Mouse (Mus musculus): ENCODE data around the gene Wdr43. TPM values are rescaled to one million over a fixed set of nuclear protein-coding genes. Genes with fewer than 3 reads are reported as not detected.
"Not testable (repeated sequence)": the region's sequence is repeated elsewhere in the genome, so short reads cannot be mapped to it uniquely, and the experiment has no call there.

Gene Wdr43
- polyA plus RNA-seq (2012; rRNA removed) = 25.4 and 35.6 TPM in 2 replicates

GRCm38 (mm10) chr17:71615638-71616318, at the start of gene Wdr43:
Gene Wdr43, plus strand, starts transcription at chr17:71615895.
- DNase-seq (ENCODE audit: extremely low spot score in 1 of 2, low spot score in 1 of 2) = peak; percentile 95 to 98

GRCm38 (mm10) chr17:71579176-71579705, 36.5 kb upstream of the Wdr43 start:
- DNase-seq (ENCODE audit: extremely low spot score in 1 of 2, low spot score in 1 of 2) = no peak

- DNase-seq (ENCODE audit: extremely low spot score in 1 of 2, low spot score in 1 of 2) = no peak
Observed at GRCm38 (mm10) chr17:71597881-71598658, 17.6 kb upstream of the Wdr43 start.

DNA sequence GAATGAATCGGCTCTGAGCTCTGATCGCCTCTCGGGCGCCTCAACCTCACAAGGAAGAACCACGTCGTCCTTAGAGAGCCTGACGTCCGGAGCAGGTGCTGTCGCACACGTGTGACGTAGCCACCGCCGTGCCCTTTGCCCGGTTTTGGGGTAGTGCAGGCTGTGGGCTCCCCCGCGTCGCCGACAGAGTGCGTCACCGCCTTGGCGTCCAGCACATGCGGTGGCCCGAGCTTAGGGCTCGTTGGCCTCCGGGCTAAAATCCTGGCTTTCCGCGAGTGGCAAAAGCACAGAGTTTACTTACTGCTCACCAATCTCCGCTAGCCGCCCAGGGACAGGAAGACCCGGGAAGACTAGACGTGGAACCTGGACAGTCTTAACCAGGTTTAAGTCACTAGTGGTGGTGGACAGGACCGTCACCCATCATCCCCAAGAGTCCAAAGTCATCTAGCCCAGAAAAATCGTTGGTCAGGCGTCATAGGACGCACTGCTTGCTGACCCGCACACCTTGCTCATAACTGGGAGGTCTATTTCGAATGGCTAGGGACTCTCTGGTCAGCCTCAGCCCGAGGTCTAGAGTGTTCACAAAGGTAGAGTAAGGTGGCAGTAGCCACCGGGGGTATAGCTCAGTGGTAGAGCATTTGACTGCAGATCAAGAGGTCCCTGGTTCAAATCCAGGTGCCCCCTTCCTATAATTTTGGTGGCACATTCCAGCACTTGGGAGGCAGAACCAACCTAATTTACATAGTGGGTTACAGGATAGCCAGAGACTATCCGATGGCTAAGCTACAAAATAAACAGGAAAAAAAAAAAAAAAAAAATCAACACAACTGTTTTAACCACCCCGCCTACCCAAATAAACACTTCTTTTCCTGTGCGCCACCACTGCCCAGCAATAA, 16.8 kb upstream of the Wdr43 start:
- DNase-seq (ENCODE audit: extremely low spot score in 1 of 2, low spot score in 1 of 2) = peak; percentile 91 to 93

DNA sequence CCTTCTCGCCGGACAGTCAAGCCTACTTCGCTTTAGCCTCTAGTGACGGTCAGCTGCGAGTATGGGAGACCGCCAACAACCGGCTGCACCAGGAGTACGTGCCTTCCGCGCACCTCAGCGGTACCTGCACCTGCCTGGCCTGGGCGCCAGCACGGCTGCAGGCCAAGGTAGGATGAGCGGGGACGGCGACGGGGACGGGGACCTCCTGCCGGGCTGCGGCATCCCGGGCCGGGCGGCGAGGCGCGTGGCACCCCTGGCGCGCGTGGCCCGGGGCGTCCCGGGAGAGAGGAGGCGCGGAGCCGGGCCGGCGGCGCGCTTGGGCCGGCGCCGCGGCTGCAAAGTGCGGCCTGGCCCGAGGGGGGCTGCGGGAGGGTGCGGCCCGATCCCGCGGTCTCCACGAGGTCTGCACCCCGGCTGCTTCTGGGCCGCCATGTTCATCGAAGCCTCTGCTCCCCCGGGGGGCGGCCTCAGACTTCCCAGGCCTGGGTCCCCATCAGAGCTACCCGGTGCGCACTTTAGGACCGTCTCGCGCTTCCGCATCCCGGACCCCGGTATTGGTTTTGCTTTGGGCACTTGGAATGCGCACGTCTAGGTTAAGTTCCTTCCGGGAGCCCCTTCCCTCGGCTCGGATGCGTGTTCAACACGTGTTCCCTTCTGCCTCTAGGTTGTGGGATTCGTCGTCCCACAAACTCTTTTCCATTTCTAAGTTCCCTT, 781 bp downstream of the Wdr43 start:
- no peak for DNase-seq (ENCODE audit: extremely low spot score in 1 of 2, low spot score in 1 of 2)

DNA sequence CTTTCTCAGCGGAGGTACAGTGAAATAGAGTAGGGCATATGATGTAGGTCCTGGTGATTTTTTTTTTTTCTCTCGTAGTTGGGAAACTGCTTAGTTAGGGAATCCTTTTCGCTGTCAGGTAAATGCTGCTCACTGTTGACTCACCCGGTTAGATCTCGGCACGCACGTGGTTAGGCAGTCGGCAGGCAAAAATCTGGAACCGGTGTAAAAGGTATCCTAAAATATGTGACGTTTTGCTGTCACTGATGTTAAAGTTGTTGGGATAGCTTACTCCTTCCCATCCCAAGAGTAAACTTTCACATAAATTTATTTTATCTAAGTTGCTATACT, 1.3 kb downstream of the Wdr43 start:
- no peak for DNase-seq (ENCODE audit: extremely low spot score in 1 of 2, low spot score in 1 of 2)

DNA sequence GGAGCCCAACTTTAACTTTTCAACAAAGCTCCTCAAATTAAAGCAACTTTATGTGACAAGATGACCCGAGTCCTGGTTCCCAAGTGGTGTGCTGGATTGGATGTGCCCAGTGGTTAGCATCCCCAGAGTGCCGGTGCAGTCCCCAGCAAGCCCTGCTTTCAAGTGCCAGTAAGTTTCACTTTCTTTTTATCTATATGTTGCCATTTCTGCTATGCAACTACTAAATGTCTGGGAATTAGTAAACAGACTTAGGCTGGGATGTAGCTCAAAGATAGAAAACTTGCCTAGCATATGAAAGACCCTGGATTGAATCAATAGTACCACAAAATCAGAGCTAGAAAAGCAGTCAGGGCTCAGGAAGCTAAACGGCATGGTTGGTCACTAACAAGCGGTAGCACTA, 2.3 kb downstream of the Wdr43 start:
- no peak for DNase-seq (ENCODE audit: extremely low spot score in 1 of 2, low spot score in 1 of 2)

DNA sequence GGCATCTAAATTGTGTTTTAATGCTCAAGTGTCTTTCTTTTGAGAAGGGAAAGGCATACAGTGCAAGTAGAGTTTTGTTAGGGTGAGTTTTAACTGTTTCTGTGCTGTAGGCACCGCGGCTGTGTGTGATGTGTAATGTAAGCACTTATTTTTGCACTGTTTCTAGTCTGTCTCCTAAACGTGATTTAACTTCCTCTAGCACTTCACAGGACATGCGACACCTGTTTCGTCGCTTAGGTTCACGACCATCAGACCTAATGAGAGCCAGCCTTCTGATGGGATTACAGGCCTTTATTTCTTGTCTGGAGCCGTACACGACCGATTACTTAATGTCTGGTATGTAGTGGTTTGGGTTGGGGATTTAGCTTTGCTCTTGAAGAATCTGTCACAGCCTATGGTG, 16.1 kb downstream of the Wdr43 start:
- no peak for DNase-seq (ENCODE audit: extremely low spot score in 1 of 2, low spot score in 1 of 2)

- no peak for DNase-seq (ENCODE audit: extremely low spot score in 1 of 2, low spot score in 1 of 2)
Observed at GRCm38 (mm10) chr17:71633350-71633749, 17.7 kb downstream of the Wdr43 start.

DNA sequence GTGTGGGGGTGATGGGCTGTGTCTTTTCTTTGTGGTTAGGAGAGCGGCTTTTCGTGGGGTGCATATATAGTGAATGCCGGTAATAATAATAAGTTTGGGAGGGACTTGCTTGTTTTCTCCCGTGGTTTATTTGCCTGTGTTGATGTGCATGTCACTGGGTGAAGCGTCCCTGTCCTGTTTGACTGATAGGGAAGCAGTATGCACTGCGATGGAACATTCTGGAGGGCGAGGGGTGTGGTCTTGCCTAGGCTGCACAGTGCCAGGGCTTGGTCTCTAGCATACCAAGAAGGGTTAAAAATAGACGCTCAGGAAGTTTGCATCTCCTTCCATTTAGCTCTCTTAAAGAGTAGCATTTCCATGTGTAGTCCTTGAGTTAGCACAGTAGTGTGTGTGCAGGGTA, 21.1 kb downstream of the Wdr43 start:
- no peak for DNase-seq (ENCODE audit: extremely low spot score in 1 of 2, low spot score in 1 of 2)

- DNase-seq (ENCODE audit: extremely low spot score in 1 of 2, low spot score in 1 of 2) = no peak
Observed at GRCm38 (mm10) chr17:71637750-71638265, 22.1 kb downstream of the Wdr43 start.

GRCm38 (mm10) chr17:71639056-71639455, 23.4 kb downstream of the Wdr43 start:
- DNase-seq (ENCODE audit: extremely low spot score in 1 of 2, low spot score in 1 of 2) = not testable (repeated sequence)

GRCm38 (mm10) chr17:71640421-71641085, 24.9 kb downstream of the Wdr43 start:
- DNase-seq (ENCODE audit: extremely low spot score in 1 of 2, low spot score in 1 of 2) = peak in 1 of 2 experiments; percentile 36

DNA sequence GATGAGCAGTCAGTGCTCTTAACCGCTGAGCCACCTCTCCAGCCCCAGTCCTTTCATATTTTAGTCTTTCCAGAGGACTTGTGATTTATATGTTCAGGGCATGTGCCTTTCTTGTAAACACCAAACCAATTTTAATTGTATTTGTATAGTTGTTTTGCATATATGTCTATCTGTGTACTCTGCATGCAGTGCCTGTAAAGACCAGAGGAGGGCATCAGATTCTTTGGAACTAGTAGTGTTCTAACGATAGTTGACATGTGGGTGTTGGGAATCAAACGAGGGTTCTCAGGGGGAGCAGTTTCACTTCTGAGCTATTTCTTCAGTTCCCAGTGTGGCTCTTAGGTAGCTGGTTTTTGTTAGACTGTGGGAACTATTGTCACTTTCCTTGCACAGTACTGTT, 26.5 kb downstream of the Wdr43 start:
- no peak for DNase-seq (ENCODE audit: extremely low spot score in 1 of 2, low spot score in 1 of 2)

DNA sequence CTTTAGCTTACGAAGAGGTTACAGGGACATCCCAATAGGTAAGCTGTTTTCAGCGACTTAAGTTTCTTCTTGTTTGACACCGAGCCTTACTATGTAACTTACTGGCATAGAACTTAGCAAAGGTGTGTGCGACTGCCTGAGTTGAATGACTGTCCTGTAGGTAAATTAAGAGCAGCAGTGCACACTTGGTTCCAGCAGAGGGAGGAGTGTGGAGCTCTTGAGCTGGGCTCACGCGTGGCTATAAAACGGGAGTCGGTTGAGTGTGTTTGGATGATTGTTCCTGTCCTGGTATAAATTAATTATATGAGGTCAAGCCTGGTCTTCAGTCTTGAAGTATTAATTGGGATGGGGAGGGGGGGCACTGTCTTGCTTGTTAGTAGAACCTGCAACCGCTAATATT, 34.3 kb downstream of the Wdr43 start:
- no peak for DNase-seq (ENCODE audit: extremely low spot score in 1 of 2, low spot score in 1 of 2)

DNA sequence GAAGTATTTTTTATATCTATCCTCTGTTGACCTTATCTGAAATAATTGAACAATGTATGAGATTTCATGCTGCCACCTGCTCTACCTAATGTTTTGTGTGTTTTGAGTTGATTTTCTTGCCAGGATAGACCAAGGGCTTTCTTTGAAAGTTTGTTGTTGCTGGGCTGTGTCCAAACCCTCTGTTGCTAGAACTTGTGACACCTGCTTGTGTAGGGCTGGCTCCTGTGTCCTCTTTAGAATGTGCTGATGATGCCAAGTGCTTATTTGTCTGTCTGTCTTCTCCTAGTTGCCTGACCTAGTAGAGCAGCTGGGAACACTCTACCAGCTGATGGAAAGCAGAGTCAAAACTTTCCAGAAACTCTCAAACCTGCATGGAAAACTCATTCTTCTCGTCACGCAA, 36.8 kb downstream of the Wdr43 start:
- DNase-seq (ENCODE audit: extremely low spot score in 1 of 2, low spot score in 1 of 2) = no peak

DNA sequence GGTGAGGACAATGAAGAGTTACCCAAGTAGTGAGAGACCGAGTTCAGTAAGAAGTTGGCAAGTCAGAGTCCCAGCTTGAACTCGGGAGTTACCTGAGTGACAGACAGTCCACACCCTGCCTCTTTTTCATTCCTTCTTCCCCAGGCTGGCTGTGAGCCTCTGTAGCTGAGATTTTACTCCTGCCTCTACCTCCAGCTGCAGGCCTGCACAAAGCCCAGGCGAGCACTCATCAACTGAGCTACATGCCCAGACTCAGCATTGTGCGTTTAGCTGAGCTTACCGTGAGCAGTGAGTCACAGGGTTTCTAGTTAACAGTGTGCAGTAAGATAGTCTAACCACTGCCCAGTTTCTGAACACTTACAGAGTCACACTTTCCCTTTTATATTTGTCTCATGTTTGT, 37.2 kb downstream of the Wdr43 start:
- no peak for DNase-seq (ENCODE audit: extremely low spot score in 1 of 2, low spot score in 1 of 2)

DNA sequence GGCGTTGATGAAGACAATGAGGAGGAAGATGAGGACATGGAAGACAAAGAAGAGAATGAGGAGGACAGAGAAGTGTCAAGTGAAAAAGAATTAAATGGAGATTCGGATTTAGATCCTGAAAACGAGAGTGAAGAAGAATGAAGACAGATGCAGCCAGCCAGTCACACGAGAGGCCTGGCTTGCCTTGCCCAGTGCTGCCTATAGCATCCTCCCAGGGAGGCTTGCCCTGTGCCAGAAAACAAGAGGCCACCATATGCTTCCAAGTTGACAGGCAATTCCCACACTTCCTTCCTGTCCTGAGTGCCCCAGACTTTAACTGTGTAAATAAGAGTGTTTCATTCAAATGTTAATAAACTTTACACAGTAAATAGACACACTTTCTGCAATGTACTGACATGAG, 41.8 kb downstream of the Wdr43 start:
- DNase-seq (ENCODE audit: extremely low spot score in 1 of 2, low spot score in 1 of 2) = no peak

DNA sequence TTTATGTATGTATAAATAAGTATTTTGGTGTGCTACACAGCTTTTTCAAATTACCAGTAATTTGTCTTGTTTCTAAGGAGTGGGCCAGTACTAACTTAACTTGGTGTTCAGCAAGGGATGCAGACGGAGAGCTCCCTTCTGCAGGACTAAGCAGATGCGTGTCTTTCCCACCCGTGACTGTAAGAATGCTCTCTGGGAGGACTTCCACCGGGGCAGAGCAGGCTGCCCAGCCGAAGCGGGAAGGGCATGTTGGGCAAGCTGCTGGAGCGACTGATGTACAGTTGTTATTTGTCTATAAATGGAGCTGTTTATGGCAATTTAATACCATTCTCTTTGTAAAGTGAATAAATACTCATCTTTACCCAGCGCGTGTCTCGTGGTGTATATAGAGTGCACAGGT, 43.0 kb downstream of the Wdr43 start:
- no peak for DNase-seq (ENCODE audit: extremely low spot score in 1 of 2, low spot score in 1 of 2)

- no peak for DNase-seq (ENCODE audit: extremely low spot score in 1 of 2, low spot score in 1 of 2)
Observed at GRCm38 (mm10) chr17:71660390-71660789, 44.7 kb downstream of the Wdr43 start.

All from frontal cortex, adult 2 months (tissue).